Comparison of ENCODE assay signal across 9 mouse cellular contexts in the genomic region with DNA sequence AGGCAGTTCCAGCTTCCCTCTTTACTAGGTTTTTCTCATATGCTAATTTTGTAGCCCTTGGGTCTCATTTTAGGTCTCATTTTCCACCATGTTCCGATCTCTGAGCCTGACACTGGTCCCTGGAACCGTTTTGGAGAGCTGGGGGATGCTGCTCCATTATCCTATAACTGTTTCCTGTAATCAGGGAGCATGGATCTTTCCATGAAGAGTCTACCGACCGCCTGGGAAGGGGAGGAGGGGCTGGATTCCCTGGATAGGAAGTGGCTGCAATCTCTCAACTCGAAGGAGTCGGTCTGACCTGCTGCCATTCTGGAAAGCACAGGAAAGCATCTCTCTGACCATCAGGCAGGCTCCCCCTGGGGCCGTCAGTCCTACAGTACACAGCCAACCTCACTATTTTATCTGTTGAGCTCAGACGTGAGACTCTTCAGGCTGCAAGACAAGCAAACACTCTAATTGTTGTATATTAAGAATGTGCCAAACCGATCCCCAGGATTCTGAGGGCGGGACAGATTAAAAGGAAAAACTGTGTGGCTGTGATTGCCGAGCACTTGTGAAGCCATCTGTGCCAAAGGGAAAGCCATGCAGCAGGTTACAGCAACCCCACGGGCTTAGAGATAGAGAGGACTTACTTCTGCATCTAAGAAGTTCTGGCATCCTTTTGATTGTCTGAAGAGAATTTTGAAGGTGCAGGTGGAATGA. TPM values are rescaled to one million over a fixed set of nuclear protein-coding genes. Genes with fewer than 3 reads are reported as not detected.
DNase-seq lines count a peak whose midpoint lies in the region; ATAC-seq and TF ChIP-seq lines count a peak whose summit lies in the region.
"Had no signal": no experiment of that assay in that cellular context is flagged by ENCODE, and none has a peak within 500 bp of the region (broad histone marks: within the 10 kb centered on the region; RNA-seq: fewer than 3 reads in every experiment).

No protein-coding gene starts in this region.

- intact Hi-C loops in heart, adult 2 months (cut with DNase I) = no loop called here

- H3K79me2 ChIP-seq in heart, adult 2 months (replicated peaks; ENCODE audit: control insufficient read depth, insufficient read depth, low read length) = no peaks in the 10 kb centered on the region

- no peaks in the 10 kb centered on the region for H3K36me3 ChIP-seq in heart, adult 2 months (ENCODE audit: control insufficient read depth, insufficient read depth, low read length)
- H3K36me3 ChIP-seq in midbrain, embryonic 11.5 days (ENCODE audit: control insufficient read depth, insufficient read depth, low read length) = no peaks in the 10 kb centered on the region
- H3K36me3 ChIP-seq in midbrain, embryonic 15.5 days (replicated peaks) = no peaks in the 10 kb centered on the region
- no peaks in the 10 kb centered on the region for H3K36me3 ChIP-seq in liver, embryonic 15.5 days (replicated peaks)

- no peaks in the 10 kb centered on the region for H3K27me3 ChIP-seq in heart, adult 2 months (ENCODE audit: control insufficient read depth, insufficient read depth, low read length)
- no peaks in the 10 kb centered on the region for H3K27me3 ChIP-seq in midbrain, embryonic 11.5 days (ENCODE audit: control insufficient read depth, insufficient read depth, low read length)
- H3K27me3 ChIP-seq in midbrain, embryonic 15.5 days (replicated peaks) = no peaks in the 10 kb centered on the region
- H3K27me3 ChIP-seq in liver, embryonic 15.5 days = no peaks in the 10 kb centered on the region

- 28% methylated on average over 12 of the region's 12 CpGs for WGBS in heart, adult 2 months
- 73% methylated on average over 12 of the region's 12 CpGs for WGBS in midbrain, embryonic 11.5 days
- WGBS in midbrain, embryonic 15.5 days = 66% methylated on average over 12 of the region's 12 CpGs
- WGBS in liver, embryonic 15.5 days (ENCODE audit: insufficient replicate concordance) = 39% methylated on average over 12 of the region's 12 CpGs

- no peak for TF ChIP-seq POLR2A in heart, adult 2 months (IDR thresholded peaks at IDR 0.05; ENCODE audit: insufficient read depth, low read depth, low read length)

- H3K4me3 ChIP-seq in heart, adult 2 months = peak overlapping the region; percentile 22
- no peak overlapping the region for H3K4me3 ChIP-seq in midbrain, embryonic 11.5 days (ENCODE audit: low read depth, low read length)
- H3K4me3 ChIP-seq in midbrain, embryonic 15.5 days = no peak overlapping the region
- peak overlapping the region; percentile 2; the same call in 1 of the 2 replicates for H3K4me3 ChIP-seq in liver, embryonic 15.5 days (replicated peaks)

- no peak for TF ChIP-seq CTCF in heart, adult 2 months (IDR thresholded peaks at IDR 0.05)

- DNase-seq in heart, adult 2 months = no peak
- no peak for DNase-seq in heart, adult 8-10 months (ENCODE audit: low spot score)
- peak; percentile 84 for DNase-seq in midbrain, embryonic 11.5 days (ENCODE audit: low spot score, missing footprints)
- DNase-seq in cerebellum, postnatal 36 days = peak; percentile 14 to 23
- DNase-seq in c-Kit-positive CD71-positive TER-119-positive erythroid progenitor cells, embryonic 14.5 days (ENCODE audit: low spot score) = no peak
- DNase-seq in adrenal gland, adult 2 months = no peak
- DNase-seq: gastrocnemius, postnatal 25 days had no signal

- no peak overlapping the region for H3K9ac ChIP-seq in heart, adult 2 months (ENCODE audit: low read depth, low read length)
- H3K9ac ChIP-seq in midbrain, embryonic 11.5 days (ENCODE audit: low read length) = no peak overlapping the region
- no peak overlapping the region for H3K9ac ChIP-seq in midbrain, embryonic 15.5 days
- no peak overlapping the region for H3K9ac ChIP-seq in liver, embryonic 15.5 days

- ATAC-seq in midbrain, embryonic 11.5 days (ENCODE audit: low FRiP score) = no peak
- no peak for ATAC-seq in midbrain, embryonic 15.5 days (replicated peaks)
- no peak for ATAC-seq in liver, embryonic 15.5 days (ENCODE audit: insufficient read depth)

- TF ChIP-seq EP300 in heart, adult 2 months (IDR thresholded peaks at IDR 0.05; ENCODE audit: insufficient read depth, low read depth, low read length) = no peak

- no peak overlapping the region for H3K4me2 ChIP-seq in midbrain, embryonic 11.5 days
- no peak overlapping the region for H3K4me2 ChIP-seq in midbrain, embryonic 15.5 days
- H3K4me2 ChIP-seq in liver, embryonic 15.5 days = peak overlapping the region; percentile 16; the same call in 1 of the 2 replicates

- peaks cover 1% of the 10 kb centered on the region; the same call in 1 of the 2 replicates for H3K4me1 ChIP-seq in heart, adult 2 months (ENCODE audit: control insufficient read depth, insufficient read depth, low read length)
- H3K4me1 ChIP-seq in midbrain, embryonic 11.5 days (ENCODE audit: control insufficient read depth, insufficient read depth, low read length) = no peaks in the 10 kb centered on the region; the same call in 1 of the 2 replicates
- H3K4me1 ChIP-seq in midbrain, embryonic 15.5 days = no peaks in the 10 kb centered on the region
- H3K4me1 ChIP-seq in liver, embryonic 15.5 days (replicated peaks) = peaks cover 47% of the 10 kb centered on the region

- H3K9me3 ChIP-seq in midbrain, embryonic 11.5 days (ENCODE audit: control insufficient read depth, low read length) = no peaks in the 10 kb centered on the region
- H3K9me3 ChIP-seq in midbrain, embryonic 15.5 days = no peaks in the 10 kb centered on the region
- no peaks in the 10 kb centered on the region for H3K9me3 ChIP-seq in liver, embryonic 15.5 days (replicated peaks)

- no peak overlapping the region for H3K27ac ChIP-seq in heart, adult 2 months
- no peak overlapping the region for H3K27ac ChIP-seq in midbrain, embryonic 11.5 days (ENCODE audit: low read depth, low read length)
- H3K27ac ChIP-seq in midbrain, embryonic 15.5 days = no peak overlapping the region
- H3K27ac ChIP-seq in liver, embryonic 15.5 days (replicated peaks) = no peak overlapping the region

RNA-seq across cellular contexts. Expression of gene Cox7a2l, which starts 47.1 kb away (rescaled TPM):
- 100 to 1,000 TPM; 278 to 329 TPM for total RNA-seq in heart, adult 2 months (2021)
- polyA plus RNA-seq in heart, adult 2 months (2012; rRNA removed) = 227 and 349 TPM in 2 replicates
- 100 to 1,000 TPM; 306 to 336 (median 326) TPM for total RNA-seq in heart, adult 8-10 months (2022)
- polyA plus RNA-seq in midbrain, embryonic 11.5 days (2014; fragmentation: Nextera tagmentation; extraction: Ambion mirVana) = 174 and 182 TPM in 2 replicates
- polyA plus RNA-seq in midbrain, embryonic 15.5 days (2015; fragmentation: Nextera tagmentation; extraction: Ambion mirVana) = 172 and 176 TPM in 2 replicates
- 59.8 and 61.9 TPM in 2 replicates for polyA plus RNA-seq in liver, embryonic 15.5 days (2015; fragmentation: Nextera tagmentation; extraction: Ambion mirVana)
- 100 to 1,000 TPM; 141 to 185 TPM for total RNA-seq in adrenal gland, adult 2 months (2021)
- 68.7 and 87.2 TPM in 2 replicates for polyA plus RNA-seq in adrenal gland, adult 2 months (2012; rRNA removed)

Comparison
In these comparisons a context has a peak if more than half of its experiments do, and no peak if none do; other contexts are left out.
1. DNase-seq: peak in midbrain, embryonic 11.5 days (single experiment) and cerebellum, postnatal 36 days (2 of 2); none in heart, adult 2 months (0 of 2), heart, adult 8-10 months (single experiment), c-Kit-positive CD71-positive TER-119-positive erythroid progenitor cells, embryonic 14.5 days (single experiment) and adrenal gland, adult 2 months (single experiment).
2. H3K4me3 ChIP-seq: peak in heart, adult 2 months (single experiment) and liver, embryonic 15.5 days (single experiment); none in midbrain, embryonic 11.5 days (single experiment) and midbrain, embryonic 15.5 days (single experiment).